Mouse (Mus musculus) C2C12 (cell line): ENCODE measurements around the gene Lcor. TPM values are rescaled to one million over a fixed set of nuclear protein-coding genes. Genes with fewer than 3 reads are reported as not detected.

Experiments used
- H3K27me3 ChIP-seq: one replicate; pipeline ENCODE4 v1.6.1; 2011; ENCODE audit not compliant: control insufficient read depth, insufficient read depth, insufficient read length
- H3K36me3 ChIP-seq: one replicate; pipeline ENCODE4 v1.6.1; 2011; ENCODE audit not compliant: control insufficient read depth, insufficient read depth
- H3K4me3 ChIP-seq: one replicate; pipeline ENCODE4 v1.5.1; 2011; ENCODE audit warnings: mild to moderate bottlenecking, control low read depth; ENCODE audit not compliant: poor library complexity, insufficient read depth, severe bottlenecking
- H3K79me2 ChIP-seq: one replicate; pipeline ENCODE4 v1.6.1; 2011; ENCODE audit not compliant: control insufficient read depth, insufficient read depth
- H3K79me3 ChIP-seq: one replicate; pipeline ENCODE4 v1.6.1; 2011; ENCODE audit warnings: low read depth, control low read depth
- H3ac ChIP-seq: one replicate; pipeline ENCODE3; 2011; ENCODE audit warnings: low read depth; ENCODE audit not compliant: control insufficient read depth, insufficient read length
- CEBPB ChIP-seq: IDR thresholded peaks from one replicate; pipeline ENCODE4 v1.6.1; 2011; ENCODE audit warnings: low read depth, mild to moderate bottlenecking, control low read depth, moderate library complexity
- CTCF ChIP-seq: IDR thresholded peaks from one replicate; pipeline ENCODE4 v1.5.1; 2011; ENCODE audit not compliant: control insufficient read depth, insufficient read depth, insufficient read length
- FOSL1 ChIP-seq: IDR thresholded peaks from one replicate; pipeline ENCODE4 v1.8.0; 2011; ENCODE audit warnings: mild to moderate bottlenecking, low read length; ENCODE audit not compliant: poor library complexity, insufficient read depth, severe bottlenecking
- MAX ChIP-seq: IDR thresholded peaks from one replicate; pipeline ENCODE4 v1.6.1; 2011; ENCODE audit warnings: mild to moderate bottlenecking, control low read depth
- MYOD1 ChIP-seq: IDR thresholded peaks from one replicate; pipeline ENCODE4 v1.6.1; 2011; ENCODE audit warnings: low read depth; ENCODE audit not compliant: control insufficient read depth, insufficient read length
- MYOG ChIP-seq: IDR thresholded peaks from one replicate; pipeline ENCODE4 v1.6.1; 2011; ENCODE audit not compliant: control insufficient read depth, insufficient read length; ENCODE audit errors: extremely low read depth
- USF1 ChIP-seq: IDR thresholded peaks from one replicate; pipeline ENCODE4 v1.6.1; 2011; ENCODE audit warnings: low read depth, mild to moderate bottlenecking, control low read depth, moderate library complexity
- polyA plus RNA-seq: library from polyadenylated mRNA; unstranded; fragments of >200 nt; fragmentation: generic; extraction: Trizol; gene quantifications from one replicate; pipeline ENCODE4 v1.2.1, GENCODE M21; 2012; ENCODE audit warnings: missing spikeins

Gene Lcor
- polyA plus RNA-seq, 1 experiment = 1.2 TPM

- no peak overlapping the region for H3K4me3 ChIP-seq
- no peaks in the 10 kb centered on the region for H3K79me2 ChIP-seq
- H3K27me3 ChIP-seq = no peaks in the 10 kb centered on the region
- H3ac ChIP-seq = no peak overlapping the region
- no peaks in the 10 kb centered on the region for H3K79me3 ChIP-seq
- peaks cover 20% of the 10 kb centered on the region for H3K36me3 ChIP-seq
- TF ChIP-seq MYOD1 (no peak), FOSL1 (no peak), MAX (no peak), CEBPB (no peak), MYOG (no peak), USF1 (no peak), CTCF (no peak)
Measured at GRCm38 (mm10) chr19:41579311-41579920, 97.0 kb downstream of the Lcor start.

- H3ac ChIP-seq = no peak within 1 kb of the TSS
Measured at GRCm38 (mm10) chr19:41581706-41582420, 99.4 kb downstream of the Lcor start, which contains the start of gene Gm340. Gene Gm340, plus strand, starts transcription at chr19:41582370.

GRCm38 (mm10) chr19:41582918-41583514, 100.6 kb downstream of the Lcor start:
- Histone ChIP-seq H3K79me3 (no peaks in the 10 kb centered on the region), H3K79me2 (no peaks in the 10 kb centered on the region), H3K27me3 (no peaks in the 10 kb centered on the region), H3K4me3 (no peak overlapping the region), H3ac (no peak overlapping the region), H3K36me3 (peaks cover 35% of the 10 kb centered on the region)
- TF ChIP-seq CTCF (no peak), CEBPB (no peak)

More at GRCm38 (mm10) chr19:41581706-41582420, 99.4 kb downstream of the Lcor start, which contains the start of gene Gm340:
- H3K27me3 ChIP-seq = no peaks in the 10 kb centered on the region
- no peak within 1 kb of the TSS for H3K4me3 ChIP-seq
- H3K79me3 ChIP-seq = no peaks in the 10 kb centered on the region
- TF ChIP-seq CEBPB (no peak), CTCF (no peak), FOSL1 (no peak), MYOD1 (no peak), MYOG (no peak), USF1 (no peak), MAX (no peak)
- H3K36me3 ChIP-seq = peaks cover 35% of the 10 kb centered on the region
- no peaks in the 10 kb centered on the region for H3K79me2 ChIP-seq

DNA sequence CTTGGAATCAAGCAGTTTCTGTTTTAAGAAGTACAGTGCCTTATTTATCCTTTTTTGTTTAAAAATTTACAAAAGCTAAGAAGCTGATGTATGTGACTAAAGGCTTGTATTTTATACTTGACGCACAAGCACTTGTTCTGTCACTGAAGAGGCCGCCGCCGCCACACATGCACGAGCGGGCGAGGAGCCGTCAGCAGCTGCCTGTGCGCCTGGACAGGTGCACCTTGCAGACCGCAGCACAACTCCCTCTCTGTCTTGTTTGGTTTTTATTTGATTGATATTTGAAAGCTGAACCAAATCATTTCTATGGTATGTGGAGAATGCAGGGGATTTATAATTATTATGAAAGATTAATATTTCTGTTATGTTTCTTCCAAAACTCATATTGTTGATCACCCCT, 104.3 kb downstream of the Lcor start:
- H3K79me2 ChIP-seq = no peaks in the 10 kb centered on the region
- H3K36me3 ChIP-seq = peaks cover 32% of the 10 kb centered on the region
- TF ChIP-seq MYOD1 (no peak), CEBPB (no peak), CTCF (no peak), FOSL1 (no peak), MYOG (no peak), MAX (no peak), USF1 (no peak)
- no peaks in the 10 kb centered on the region for H3K79me3 ChIP-seq
- H3ac ChIP-seq = no peak overlapping the region
- H3K27me3 ChIP-seq = no peaks in the 10 kb centered on the region
- no peak overlapping the region for H3K4me3 ChIP-seq

- Histone ChIP-seq H3K79me3 (no peaks in the 10 kb centered on the region), H3K79me2 (no peaks in the 10 kb centered on the region), H3K27me3 (no peaks in the 10 kb centered on the region), H3ac (no peak overlapping the region), H3K36me3 (peaks cover 24% of the 10 kb centered on the region), H3K4me3 (no peak overlapping the region)
- TF ChIP-seq MYOD1 (no peak), FOSL1 (no peak), MYOG (no peak), MAX (no peak)
Measured at GRCm38 (mm10) chr19:41587431-41588222, 105.2 kb downstream of the Lcor start.
